Mouse (Mus musculus) layer of hippocampus, postnatal 25 days (tissue): ENCODE results near the gene Stk19. TPM values are rescaled to one million over a fixed set of nuclear protein-coding genes. Genes with fewer than 3 reads are reported as not detected.
A peak's percentile ranks its signal among the peaks of the same experiment; 100 is the strongest.
"Not testable (repeated sequence)": the region's sequence is repeated elsewhere in the genome, so short reads cannot be mapped to it uniquely, and the experiment has no call there.

Experiments used
- DNase-seq, 2 experiments: peaks; one replicate each; pipeline ENCODE4 v3.0.0; 2022; ENCODE audit warnings: mixed read lengths in 2 of 2, low spot score in 1 of 2; ENCODE audit errors: extremely low spot score in 1 of 2
- microRNA-seq, 2 experiments: library from miRNA; unstranded; fragments of <30 nt; microRNA quantifications; one replicate each; pipeline ENCODE4 v1.2.0; 2021
- total RNA-seq, 2 experiments: library from RNA; stranded (reverse); gene quantifications; 2 replicates each; pipeline ENCODE4 v1.2.3; 2021

Stk19 gene
- total RNA-seq, 2 experiments from 2014 or later: 57.3 to 59.8 TPM

DNA sequence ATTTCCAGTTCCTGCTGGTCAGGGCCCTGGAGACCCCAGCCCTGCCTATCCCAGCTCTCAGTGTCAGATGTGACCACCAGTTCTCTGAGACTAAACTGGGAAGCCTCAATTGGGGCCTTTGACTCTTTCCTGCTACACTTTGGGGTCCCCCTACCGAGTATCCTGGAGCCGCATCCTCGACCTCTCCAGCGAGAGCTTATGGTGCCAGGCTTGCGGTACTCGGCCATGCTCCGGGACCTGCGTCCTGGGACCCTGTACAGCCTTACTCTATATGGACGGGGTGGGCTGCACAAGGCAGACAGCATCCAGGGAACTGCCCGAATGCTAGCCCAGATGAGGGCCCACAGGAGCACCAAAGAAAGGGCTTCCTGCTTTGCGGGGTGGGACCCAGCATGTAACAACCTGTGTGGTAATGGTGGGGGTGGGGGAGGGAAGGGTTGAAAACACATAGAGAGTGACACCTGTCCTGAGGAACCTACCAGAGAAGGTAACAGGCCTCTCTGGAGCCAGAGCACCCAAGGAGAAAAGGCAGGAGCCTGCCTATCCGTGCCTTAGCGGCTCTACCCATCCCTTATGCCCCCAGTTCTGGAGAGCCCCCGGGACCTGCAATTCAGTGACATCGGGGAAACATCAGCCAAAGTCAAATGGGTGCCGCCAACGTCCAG, 37.7 kb downstream of the Stk19 start:
- DNase-seq: no peak

GRCm38 (mm10) chr17:34798071-34798470, 38.7 kb downstream of the Stk19 start:
- DNase-seq: not testable (repeated sequence)

DNA sequence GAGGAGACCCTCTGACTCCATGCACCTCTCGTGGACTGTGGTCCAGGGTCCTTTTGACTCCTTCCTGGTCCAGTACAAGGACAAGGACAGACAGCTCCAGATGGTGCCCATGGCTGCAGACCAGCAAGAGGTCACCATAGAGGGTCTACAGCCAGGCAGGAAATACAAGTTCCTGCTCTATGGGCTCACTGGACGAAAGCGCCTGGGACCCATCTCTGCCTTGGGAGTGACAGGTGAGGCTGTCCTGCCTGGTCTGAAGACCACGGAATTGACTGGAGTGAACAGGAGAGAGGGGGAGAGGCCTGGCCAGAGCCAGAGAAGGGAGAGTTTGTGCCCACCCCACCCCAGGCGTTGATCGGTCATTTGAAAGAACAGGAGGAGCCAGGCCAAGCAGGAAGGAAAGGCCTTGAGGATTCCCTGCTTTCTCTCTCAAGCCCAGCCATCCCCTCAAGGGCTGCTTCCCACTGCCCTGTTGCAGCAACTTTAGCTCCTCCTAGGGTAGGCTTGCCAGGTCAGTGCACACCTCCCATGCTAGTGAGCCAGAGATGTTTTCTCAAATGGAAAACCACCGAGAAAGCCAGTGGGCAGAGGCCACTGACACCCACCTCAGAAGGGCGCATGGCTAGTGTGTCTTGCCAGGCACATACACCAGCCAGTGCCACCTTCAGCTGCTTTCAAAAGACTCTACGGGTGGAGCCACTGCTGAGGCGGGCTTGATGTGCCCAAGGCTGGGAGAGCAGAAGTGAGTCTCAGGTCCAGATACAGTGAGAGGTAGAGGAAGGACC, 39.3 kb downstream of the Stk19 start:
- DNase-seq: not testable (repeated sequence)

DNA sequence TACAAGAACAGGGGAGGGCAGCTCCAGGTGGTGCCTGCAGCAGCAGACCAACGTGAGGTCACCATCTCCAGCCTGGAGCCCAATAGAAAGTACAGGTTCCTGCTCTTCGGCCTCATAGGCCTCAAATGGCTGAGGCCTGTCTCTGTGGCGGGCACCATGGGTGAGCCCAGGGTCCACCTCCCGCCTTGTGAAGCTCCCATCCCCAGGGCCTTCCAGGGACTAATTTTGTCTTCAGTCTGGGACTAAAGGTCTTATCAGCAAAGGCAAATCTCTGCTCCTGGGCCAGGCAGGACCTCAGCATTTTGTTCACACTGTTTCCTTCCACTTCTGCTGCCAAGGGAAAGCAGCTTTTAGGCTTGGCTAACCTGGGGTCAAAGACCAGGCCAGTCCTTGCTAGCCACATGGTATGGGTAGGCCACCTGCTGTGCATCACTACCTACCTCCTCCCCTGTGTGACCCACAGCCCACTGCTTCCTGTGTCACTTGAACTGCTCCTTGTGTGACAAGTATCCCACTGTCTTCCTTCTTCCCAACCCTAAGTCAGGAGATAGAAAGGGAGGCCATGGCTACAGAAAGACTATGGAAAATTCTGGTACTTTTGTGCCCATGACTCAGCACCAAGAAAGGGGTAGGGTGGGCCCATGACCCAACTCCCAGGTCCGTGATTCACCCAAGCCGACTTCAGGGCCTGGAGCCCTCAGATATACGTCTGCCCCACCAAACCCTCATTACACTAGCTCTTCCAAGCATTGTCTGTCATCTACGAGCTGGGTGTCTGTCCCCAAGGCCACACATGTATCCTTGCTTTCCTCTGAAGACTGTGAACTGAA, 40.2 kb downstream of the Stk19 start:
- no peak for DNase-seq

- DNase-seq: peak; percentile 44 to 74
These were observed 41.1 kb downstream of the Stk19 start for GRCm38 (mm10) chr17:34795633-34796032.

GRCm38 (mm10) chr17:34795016-34795415, 41.7 kb downstream of the Stk19 start:
- no peak for DNase-seq

- peak; percentile 15 to 31 for DNase-seq
These were observed 58.9 kb downstream of the Stk19 start for GRCm38 (mm10) chr17:34777680-34778325.

Small RNAs within 50 kb of the gene (microRNA-seq; reads per million reads assigned to microRNA genes)
- gene Mir6970 (2.6 to 3.0 reads per million in 2 experiments), gene Mir6971 (3.1 to 5.8 reads per million in 2 experiments), gene Mir6972 (0 reads per million in 2 experiments)

Other genes with a start within 250 kb of the Stk19 start
- 1 to 10 TPM; 1.3 to 2.1 TPM for gene Gpsm3, start 247.1 kb downstream of the Stk19 start, total RNA-seq
- gene Pbx2, start 245.7 kb downstream of the Stk19 start, total RNA-seq: 10 to 100 TPM; 55.8 to 61.5 TPM
- gene Ager, start 239.1 kb downstream of the Stk19 start, total RNA-seq: 1 to 10 TPM in 1 of 2 experiments, under 1 TPM in 1; 0.94 to 1.1 TPM
- 10 to 100 TPM; 81.0 to 85.5 TPM for gene Rnf5, start 233.3 kb downstream of the Stk19 start, total RNA-seq
- gene Agpat1, start 232.7 kb downstream of the Stk19 start, total RNA-seq: 100 to 1,000 TPM; 170 to 172 TPM
- gene Egfl8, start 221.0 kb downstream of the Stk19 start, total RNA-seq: 1 to 10 TPM; 2.1 to 3.7 TPM
- gene Ppt2, start 208.4 kb downstream of the Stk19 start, total RNA-seq: 10 to 100 TPM; 42.4 to 48.4 TPM
- gene Prrt1, start 207.4 kb downstream of the Stk19 start, total RNA-seq: 100 to 1,000 TPM; 259 to 330 TPM
- gene Fkbpl, start 192.2 kb downstream of the Stk19 start, total RNA-seq: 10 to 100 TPM; 14.1 to 14.9 TPM
- gene Atf6b, start 189.8 kb downstream of the Stk19 start, total RNA-seq: 100 to 1,000 TPM in 1 of 2 experiments, 10 to 100 TPM in 1; 97.1 to 102 TPM
- 1 to 10 TPM; 7.1 to 9.0 TPM for gene Tnxb, start 166.4 kb downstream of the Stk19 start, total RNA-seq
- 10 to 100 TPM; 16.5 to 17.5 TPM for gene C4b, start 93.1 kb downstream of the Stk19 start, total RNA-seq
- under 1 TPM; 0.12 to 0.19 TPM for gene Cyp21a1, start 32.4 kb downstream of the Stk19 start, total RNA-seq
- 10 to 100 TPM; 36.7 to 37.7 TPM for gene Dxo, start 74 bp upstream of the Stk19 start, total RNA-seq
- 10 to 100 TPM; 64.7 to 72.4 TPM for gene Skiv2l, start 13.3 kb upstream of the Stk19 start, total RNA-seq
- gene Nelfe, start 13.4 kb upstream of the Stk19 start, total RNA-seq: 10 to 100 TPM; 32.1 to 39.1 TPM
- under 1 TPM in 1 of 2 experiments, not detected in 1; 0.17 TPM for gene Cfb, start 25.6 kb upstream of the Stk19 start, total RNA-seq
- gene Zbtb12, start 42.5 kb upstream of the Stk19 start, total RNA-seq: 1 to 10 TPM; 7.3 to 7.7 TPM
- gene Gm20547, start 45.1 kb upstream of the Stk19 start, total RNA-seq: not detected
- 1 to 10 TPM in 1 of 2 experiments, under 1 TPM in 1; 0.86 to 1.9 TPM for gene C2, start 61.3 kb upstream of the Stk19 start, total RNA-seq
- gene Ehmt2, start 61.5 kb upstream of the Stk19 start, total RNA-seq: 100 to 1,000 TPM; 164 to 188 TPM
- under 1 TPM; 0.20 to 0.21 TPM for gene Slc44a4, start 77.5 kb upstream of the Stk19 start, total RNA-seq
- gene Neu1, start 94.3 kb upstream of the Stk19 start, total RNA-seq: 10 to 100 TPM; 37.2 to 37.4 TPM
- gene Hspa1b, start 122.3 kb upstream of the Stk19 start, total RNA-seq: 10 to 100 TPM; 17.0 to 23.5 TPM
- gene Gm20481, start 133.0 kb upstream of the Stk19 start, total RNA-seq: not detected
- 10 to 100 TPM; 14.9 to 17.9 TPM for gene Hspa1a, start 135.2 kb upstream of the Stk19 start, total RNA-seq
- gene Hspa1l, start 135.8 kb upstream of the Stk19 start, total RNA-seq: under 1 TPM; 0.22 to 0.31 TPM
- 10 to 100 TPM; 18.1 to 19.3 TPM for gene Lsm2, start 144.9 kb upstream of the Stk19 start, total RNA-seq
- 10 to 100 TPM; 43.7 to 55.6 TPM for gene Vars, start 164.0 kb upstream of the Stk19 start, total RNA-seq
- gene Vwa7, start 179.6 kb upstream of the Stk19 start, total RNA-seq: under 1 TPM; 0.07 to 0.23 TPM
- gene Sapcd1, start 191.1 kb upstream of the Stk19 start, total RNA-seq: 1 to 10 TPM in 1 of 2 experiments, under 1 TPM in 1; 0.64 to 1.1 TPM
- under 1 TPM; 0.62 to 0.82 TPM for gene Msh5, start 209.8 kb upstream of the Stk19 start, total RNA-seq
- gene Clic1, start 213.0 kb upstream of the Stk19 start, total RNA-seq: 10 to 100 TPM in 1 of 2 experiments, 1 to 10 TPM in 1; 9.7 to 10.1 TPM
- 10 to 100 TPM; 19.5 to 20.7 TPM for gene Ddah2, start 222.1 kb upstream of the Stk19 start, total RNA-seq
- not detected for gene Ly6g6c, start 228.4 kb upstream of the Stk19 start, total RNA-seq
- not detected for gene Mpig6b, start 229.2 kb upstream of the Stk19 start, total RNA-seq
- gene Ly6g6e, start 240.0 kb upstream of the Stk19 start, total RNA-seq: 1 to 10 TPM; 4.1 to 4.3 TPM
- gene Ly6g6d, start 241.1 kb upstream of the Stk19 start, total RNA-seq: 1 to 10 TPM in 1 of 2 experiments, under 1 TPM in 1; 0.80 to 1.2 TPM
- gene Ly6g6f, start 248.7 kb upstream of the Stk19 start, total RNA-seq: not detected